Mouse (Mus musculus) midbrain, postnatal 0 days (tissue): ENCODE results near the gene Calm5. TPM values are rescaled to one million over a fixed set of nuclear protein-coding genes. Genes with fewer than 3 reads are reported as not detected.

Experiments used
- ATAC-seq: fragments of 200-750 bp; cut with Nextera tagmentation; 2 replicates; pipeline ENCODE4 v1.8.0; 2017; ENCODE audit warnings: moderate number of reproducible peaks, mild to moderate bottlenecking, moderate TSS enrichment, moderate library complexity; ENCODE audit not compliant: low FRiP score
- DNase-seq: peaks from one replicate; pipeline ENCODE4 v3.0.0-alpha.2; 2015; ENCODE audit warnings: low spot score
- H3K27ac ChIP-seq: fragments of 300-500 bp; sonication (generic); 2 replicates; pipeline ENCODE4 v1.5.1; 2014; ENCODE audit warnings: low read depth, mild to moderate bottlenecking, low read length, mixed read lengths
- H3K27me3 ChIP-seq: fragments of 300-500 bp; sonication (generic); 2 replicates; pipeline ENCODE4 v1.6.1; 2014; ENCODE audit warnings: low read length, control low read depth, mixed read lengths; ENCODE audit not compliant: insufficient read depth
- H3K36me3 ChIP-seq: fragments of 300-500 bp; sonication (generic); 2 replicates; pipeline ENCODE4 v1.6.1; 2014; ENCODE audit warnings: low read length, control low read depth, mixed read lengths; ENCODE audit not compliant: insufficient read depth
- H3K4me1 ChIP-seq: fragments of 300-500 bp; sonication (generic); 2 replicates; pipeline ENCODE4 v1.6.1; 2014; ENCODE audit warnings: mild to moderate bottlenecking, control low read depth, antibody characterized with exemption, low read length, mixed read lengths; ENCODE audit not compliant: insufficient read depth
- H3K4me2 ChIP-seq: fragments of 300-500 bp; sonication (generic); 2 replicates; pipeline ENCODE4 v1.6.1; 2014; ENCODE audit warnings: low read depth, mild to moderate bottlenecking, low read length, mixed read lengths; ENCODE audit not compliant: poor library complexity, severe bottlenecking
- H3K4me3 ChIP-seq: fragments of 300-500 bp; sonication (generic); 2 replicates; pipeline ENCODE4 v1.5.1; 2014; ENCODE audit warnings: low read depth, mild to moderate bottlenecking, low read length, moderate library complexity
- H3K9ac ChIP-seq: fragments of 300-500 bp; sonication (generic); replicated peaks from 2 replicates; pipeline ENCODE4 v1.6.1; 2014; ENCODE audit warnings: mild to moderate bottlenecking, low read length, moderate library complexity, mixed read lengths; ENCODE audit not compliant: poor library complexity, severe bottlenecking
- H3K9me3 ChIP-seq: fragments of 300-500 bp; sonication (generic); 2 replicates; pipeline ENCODE4 v1.6.1; 2016; ENCODE audit warnings: low read length, control low read depth
- CTCF ChIP-seq: IDR thresholded peaks from 2 replicates; pipeline ENCODE4 v1.5.1; 2016; ENCODE audit warnings: antibody characterized with exemption, mild to moderate bottlenecking
- WGBS: fragments of 180-500 bp; shearing (Covaris S2); extraction: QIAGEN DNeasy Blood & Tissue Kit; methylation state at CpG from one replicate; pipeline ENCODE4 v1.1.7; 2014; 5-methylcytosine and 5-hydroxymethylcytosine counted together
- polyA plus RNA-seq: library from polyadenylated mRNA; unstranded; fragments of >200 nt; fragmentation: Nextera tagmentation; extraction: Ambion mirVana; gene quantifications from 2 replicates; pipeline ENCODE4 v1.2.1, GENCODE M21; 2015
- total RNA-seq: library from RNA; depleted of rRNA; stranded (reverse); fragments of >200 nt; gene quantifications from 2 replicates; pipeline ENCODE4 v1.2.3, GENCODE M21; 2014

Gene Calm5
- total and polyA plus RNA-seq, 2 experiments from 2014 or later: not detected

- Histone ChIP-seq H3K27ac (no peak overlapping the region), H3K9ac (no peak overlapping the region), H3K4me3 (no peak overlapping the region), H3K4me2 (no peak overlapping the region), H3K27me3 (no peaks in the 10 kb centered on the region), H3K4me1 (no peaks in the 10 kb centered on the region), H3K36me3 (no peaks in the 10 kb centered on the region), H3K9me3 (no peaks in the 10 kb centered on the region)
- no peak for DNase-seq
- WGBS: 83% methylated on average over 6 of the region's 6 CpGs
- no peak for ATAC-seq
- no peak for TF ChIP-seq CTCF
Observed at GRCm38 (mm10) chr13:3867158-3867557, 13.2 kb downstream of the Calm5 start.

- ATAC-seq: no peak
- H3K36me3 ChIP-seq: no peaks in the 10 kb centered on the region
- H3K4me3 ChIP-seq: no peak overlapping the region
- H3K9me3 ChIP-seq: no peaks in the 10 kb centered on the region
- no peak overlapping the region for H3K9ac ChIP-seq
- no peaks in the 10 kb centered on the region for H3K27me3 ChIP-seq
- H3K27ac ChIP-seq: no peak overlapping the region
- no peak for TF ChIP-seq CTCF
- no peaks in the 10 kb centered on the region for H3K4me1 ChIP-seq
- H3K4me2 ChIP-seq: no peak overlapping the region
- no peak for DNase-seq
Observed at GRCm38 (mm10) chr13:3869901-3870300, 15.9 kb downstream of the Calm5 start.

GRCm38 (mm10) chr13:3872832-3873231 is 18.9 kb downstream of the Calm5 start:
- Histone ChIP-seq H3K4me3 (no peak overlapping the region), H3K9ac (no peak overlapping the region), H3K36me3 (no peaks in the 10 kb centered on the region), H3K9me3 (no peaks in the 10 kb centered on the region), H3K27me3 (no peaks in the 10 kb centered on the region), H3K4me1 (no peaks in the 10 kb centered on the region), H3K27ac (no peak overlapping the region), H3K4me2 (no peak overlapping the region)
- ATAC-seq: no peak
- no peak for TF ChIP-seq CTCF
- DNase-seq: no peak
- 94% methylated on average over 4 of the region's 4 CpGs for WGBS

- no peak for ATAC-seq
- WGBS: 77% methylated on average over 6 of the region's 6 CpGs
- no peak for TF ChIP-seq CTCF
Observed at GRCm38 (mm10) chr13:3876448-3876847, 22.5 kb downstream of the Calm5 start.

GRCm38 (mm10) chr13:3877185-3877584 is 23.2 kb downstream of the Calm5 start:
- no peak for DNase-seq
- Histone ChIP-seq H3K27ac (no peak overlapping the region), H3K9ac (no peak overlapping the region), H3K36me3 (no peaks in the 10 kb centered on the region), H3K9me3 (no peaks in the 10 kb centered on the region), H3K4me1 (no peaks in the 10 kb centered on the region), H3K4me2 (no peak overlapping the region), H3K4me3 (no peak overlapping the region), H3K27me3 (no peaks in the 10 kb centered on the region)
- no peak; the same call in 1 of the 2 replicates for ATAC-seq
- WGBS: 77% methylated on average over 6 of the region's 6 CpGs
- no peak for TF ChIP-seq CTCF

More at GRCm38 (mm10) chr13:3876448-3876847, 22.5 kb downstream of the Calm5 start:
- Histone ChIP-seq H3K9me3 (no peaks in the 10 kb centered on the region), H3K4me1 (no peaks in the 10 kb centered on the region), H3K9ac (no peak overlapping the region), H3K27ac (no peak overlapping the region), H3K27me3 (no peaks in the 10 kb centered on the region), H3K36me3 (no peaks in the 10 kb centered on the region), H3K4me3 (no peak overlapping the region), H3K4me2 (no peak overlapping the region)
- peak; percentile 14 for DNase-seq

- ATAC-seq (no peak), DNase-seq (no peak)
Observed at GRCm38 (mm10) chr13:3877679-3878220, 23.8 kb downstream of the Calm5 start.

More at GRCm38 (mm10) chr13:3877679-3878220, 23.8 kb downstream of the Calm5 start:
- TF ChIP-seq CTCF: no peak
- H3K27me3 ChIP-seq: no peaks in the 10 kb centered on the region
- no peaks in the 10 kb centered on the region for H3K4me1 ChIP-seq
- no peak overlapping the region for H3K9ac ChIP-seq
- H3K36me3 ChIP-seq: no peaks in the 10 kb centered on the region
- H3K4me2 ChIP-seq: no peak overlapping the region
- no peak overlapping the region for H3K27ac ChIP-seq
- no peak overlapping the region for H3K4me3 ChIP-seq
- H3K9me3 ChIP-seq: no peaks in the 10 kb centered on the region
- WGBS: 44% methylated on average over 4 of the region's 4 CpGs
